Mouse (Mus musculus): ENCODE data around the gene Trpv2.

The Trpv2 gene

DNA sequence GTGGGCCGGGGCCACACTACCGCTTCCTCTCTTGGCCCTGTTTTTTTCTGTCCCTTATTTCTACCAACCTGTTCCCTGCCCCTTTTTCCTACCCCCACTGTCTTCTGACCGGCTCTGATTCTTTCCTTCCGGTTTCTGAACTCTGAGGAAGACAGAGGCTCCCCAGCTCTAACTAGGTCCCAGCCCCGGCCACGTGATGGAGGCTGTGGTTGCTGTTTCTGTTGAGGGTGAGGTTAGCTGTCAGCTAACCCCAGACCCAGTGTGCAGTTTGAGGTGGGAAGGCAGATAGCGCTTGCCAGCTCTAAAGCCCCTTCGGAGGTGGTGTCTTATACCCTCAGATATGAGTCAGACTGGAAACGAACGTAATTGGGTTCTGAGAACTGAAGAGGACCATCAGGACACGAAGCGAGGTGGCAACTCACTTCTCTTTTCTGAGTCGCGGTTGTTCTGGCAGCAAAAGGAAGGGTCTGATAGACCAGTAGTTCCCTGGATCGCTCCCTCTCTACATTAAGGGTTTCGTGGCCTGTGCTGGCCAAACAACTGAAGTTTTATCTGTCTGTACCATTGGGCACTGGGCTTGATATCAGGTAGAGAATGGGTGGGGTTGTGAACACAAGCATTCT, 2.4 kb downstream of the Trpv2 start:
- ChIA-PET POLR2A (interaction anchor here in 3 of 4 experiments (0.6 to 33.5 kb wide), 18 partner anchors 10 to 66 kb away, joined by 3 to 727 read pairs (median 10); partner anchors contain the start of genes Ubb (in 3 of the 3) and Cenpv (in 1 of the 3)), CTCF (no interaction called here)

DNA sequence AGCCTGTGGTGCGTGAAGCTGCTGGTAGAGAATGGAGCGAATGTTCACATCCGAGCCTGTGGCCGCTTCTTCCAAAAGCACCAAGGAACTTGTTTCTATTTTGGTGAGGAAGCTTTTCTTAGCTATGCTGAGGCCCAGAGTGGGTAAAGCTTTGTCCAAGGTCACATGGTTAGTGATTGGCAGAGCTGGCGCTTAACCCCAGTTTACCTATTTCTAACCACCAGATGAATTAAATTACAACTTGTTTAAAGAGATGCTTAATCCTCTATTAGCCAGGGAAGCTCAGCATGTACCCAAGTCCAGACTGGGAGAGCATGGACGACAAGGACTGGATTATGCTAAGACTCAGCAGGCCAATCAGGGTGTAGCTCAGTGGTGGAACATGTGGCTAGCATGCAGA, 8.7 kb downstream of the Trpv2 start:
- ChIA-PET CTCF (interaction anchor here (0.6 to 1.2 kb wide), 4 partner anchors 9 to 586 kb away, joined by 4 to 5 read pairs (median 4); partner anchors contain the start of gene Trpv2 (in 1 of the 4)), POLR2A (interaction anchor here (0.5 to 33.5 kb wide), 23 partner anchors 9 to 88 kb away, joined by 3 to 727 read pairs (median 5); partner anchors contain the start of genes Ubb (in 3 of the 4) and Trpv2 (in 1 of the 4))

DNA sequence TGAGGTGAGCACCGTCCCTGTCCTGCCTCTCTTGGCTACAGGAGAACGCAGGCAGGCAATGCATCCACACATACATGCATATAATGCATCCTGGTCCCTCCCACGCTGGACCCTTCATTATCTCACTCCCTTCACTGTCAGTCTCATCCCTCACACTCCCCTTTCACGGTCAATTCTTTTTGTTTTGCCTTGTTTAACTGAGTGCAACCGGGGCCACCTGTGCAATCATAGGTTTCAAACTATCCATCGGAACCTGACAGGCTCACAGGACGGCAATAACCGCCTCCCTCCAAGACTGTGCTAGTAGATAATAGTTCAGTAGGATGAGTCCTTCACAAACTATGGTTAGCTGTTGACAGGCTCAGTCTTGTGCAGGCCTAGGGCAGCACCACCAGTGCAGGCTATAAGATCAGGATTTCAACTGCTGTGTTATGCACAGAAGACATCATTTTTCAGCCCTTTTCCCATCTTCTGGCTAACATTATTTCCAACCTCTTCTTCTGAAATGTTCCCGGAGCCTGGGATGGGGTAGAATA, 10.5 kb downstream of the Trpv2 start:
- CTCF ChIA-PET: interaction anchor here in 2 of 4 experiments (0.7 kb wide), 2 partner anchors 37 to 47 kb away, joined by 3 to 7 read pairs; no protein-coding TSS in a partner anchor

DNA sequence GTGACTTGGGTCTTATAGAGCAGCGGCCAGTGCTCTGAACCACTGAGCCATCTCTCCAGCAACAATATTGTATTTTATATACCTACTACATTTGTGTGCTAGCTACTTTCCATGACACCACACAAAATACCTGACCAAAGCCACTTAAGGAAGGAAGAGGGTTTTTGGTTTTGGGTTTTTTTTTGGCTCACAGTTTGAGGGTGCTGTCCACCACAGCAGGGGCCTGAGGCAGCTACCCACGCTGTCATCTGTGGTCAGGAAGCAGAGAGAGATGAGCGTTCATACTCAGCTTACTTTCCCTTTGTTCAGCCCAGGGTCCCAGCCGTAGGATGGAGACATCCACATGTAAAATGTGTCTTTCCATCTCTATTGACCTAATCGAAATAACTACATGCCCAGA, 12.7 kb downstream of the Trpv2 start:
- CTCF ChIA-PET: no interaction called here
- POLR2A ChIA-PET: interaction anchor here in 3 of 4 experiments (0.6 to 33.5 kb wide), 8 partner anchors 10 to 106 kb away, joined by 3 to 727 read pairs (median 8); partner anchors contain the start of gene Ubb (in 1 of the 3)

More for the DNA sequence above, 10.5 kb downstream of the Trpv2 start:
- POLR2A ChIA-PET: interaction anchor here in 3 of 4 experiments (0.7 to 33.5 kb wide), 15 partner anchors 9 to 186 kb away, joined by 3 to 727 read pairs (median 5); partner anchors contain the start of gene Ubb (in 1 of the 3)

DNA sequence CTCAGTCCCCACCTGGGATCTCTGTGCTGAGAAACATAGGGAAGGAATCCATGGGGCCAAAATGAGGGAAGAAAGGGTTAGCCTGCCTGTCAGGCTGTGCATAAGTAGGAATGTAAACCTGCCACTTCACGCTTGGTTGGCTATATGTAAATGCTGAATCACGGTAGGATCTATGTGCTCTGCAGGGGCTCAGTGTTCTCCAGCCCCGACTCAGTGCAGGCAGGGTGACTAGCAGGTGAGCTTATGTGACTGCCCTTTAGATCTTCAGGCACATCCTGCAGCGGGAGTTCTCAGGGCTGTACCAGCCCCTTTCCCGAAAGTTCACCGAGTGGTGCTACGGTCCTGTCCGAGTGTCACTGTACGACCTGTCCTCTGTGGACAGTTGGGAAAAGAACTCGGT, 15.1 kb downstream of the Trpv2 start:
- ChIA-PET POLR2A (interaction anchor here in 3 of 4 experiments (0.9 to 33.5 kb wide), 12 partner anchors 11 to 99 kb away, joined by 3 to 727 read pairs (median 6); partner anchors contain the start of genes Ubb (in 2 of the 3) and Trpv2 (in 1 of the 3)), CTCF (interaction anchor here in 2 of 4 experiments (0.6 to 1.6 kb wide), 3 partner anchors 14 to 200 kb away, joined by 3 to 4 read pairs (median 3); no protein-coding TSS in a partner anchor)

DNA sequence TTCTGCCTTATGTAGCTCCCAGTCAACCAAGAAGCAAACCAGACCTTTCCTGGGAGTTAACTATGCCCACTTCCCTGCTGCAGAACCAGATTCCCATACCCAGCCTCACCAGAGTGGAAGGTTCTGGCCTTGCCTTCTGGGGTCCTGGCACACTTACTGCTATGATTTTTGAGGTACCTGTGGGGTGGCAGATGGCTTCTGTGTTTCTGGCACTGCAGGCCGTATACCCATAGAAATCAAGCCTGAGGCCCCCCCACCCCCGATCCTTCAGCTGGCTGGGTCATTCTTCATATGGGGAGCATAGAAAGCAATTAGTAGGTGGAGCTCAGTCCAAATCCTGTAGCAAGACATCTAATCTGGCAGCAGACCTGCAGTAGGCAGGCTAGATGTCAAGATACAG, 16.7 kb downstream of the Trpv2 start:
- POLR2A ChIA-PET: interaction anchor here (0.5 to 33.5 kb wide), 23 partner anchors 10 to 562 kb away, joined by 3 to 727 read pairs (median 6); partner anchors contain the start of genes Ubb (in 4 of the 4) and Trpv2 (in 2 of the 4)
- CTCF ChIA-PET: interaction anchor here in 1 of 4 experiments (1.6 kb wide), 1 partner anchor 23 kb away, joined by 4 read pairs; no protein-coding TSS in a partner anchor

DNA sequence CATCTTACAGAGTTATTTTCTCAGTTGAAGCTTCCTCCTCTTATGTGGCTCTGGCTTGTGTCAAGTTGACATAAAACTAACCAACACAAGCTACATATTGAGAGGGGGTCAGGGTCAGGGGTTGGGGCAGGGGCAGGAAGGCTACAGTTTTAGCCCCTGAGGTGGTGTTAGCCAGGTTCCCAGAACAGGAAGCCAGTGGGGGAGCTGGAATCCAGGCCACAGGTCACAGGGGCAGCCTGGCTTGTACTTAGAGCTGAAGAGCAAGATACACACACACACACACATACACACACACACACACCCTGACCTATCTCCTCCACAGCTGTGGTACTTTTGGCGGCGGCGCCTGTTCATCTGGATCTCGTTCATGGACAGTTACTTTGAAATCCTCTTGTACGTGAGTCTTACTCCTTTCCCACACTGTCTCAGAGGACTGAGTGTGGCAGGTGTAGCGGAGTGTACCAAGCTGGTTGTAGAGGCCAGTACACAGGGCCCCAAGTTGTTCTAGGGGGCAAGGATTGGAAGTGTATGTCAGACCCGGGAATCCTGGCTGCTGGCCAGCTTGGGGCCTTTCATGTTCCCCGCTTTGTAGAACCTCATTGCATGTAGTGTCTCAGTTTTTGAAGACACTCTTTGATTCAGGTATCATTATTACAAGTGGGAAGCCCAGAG, 17.8 kb downstream of the Trpv2 start:
- CTCF ChIA-PET: interaction anchor here in 3 of 4 experiments (0.6 to 1.0 kb wide), 3 partner anchors 17 to 1287 kb away, joined by 3 to 5 read pairs (median 4); partner anchors contain the start of gene Trpv2 (in 1 of the 3)
- POLR2A ChIA-PET: interaction anchor here (0.6 to 33.5 kb wide), 16 partner anchors 9 to 41 kb away, joined by 3 to 727 read pairs (median 6); partner anchors contain the start of genes Trpv2 (in 1 of the 4) and Ubb (in 1 of the 4)

DNA sequence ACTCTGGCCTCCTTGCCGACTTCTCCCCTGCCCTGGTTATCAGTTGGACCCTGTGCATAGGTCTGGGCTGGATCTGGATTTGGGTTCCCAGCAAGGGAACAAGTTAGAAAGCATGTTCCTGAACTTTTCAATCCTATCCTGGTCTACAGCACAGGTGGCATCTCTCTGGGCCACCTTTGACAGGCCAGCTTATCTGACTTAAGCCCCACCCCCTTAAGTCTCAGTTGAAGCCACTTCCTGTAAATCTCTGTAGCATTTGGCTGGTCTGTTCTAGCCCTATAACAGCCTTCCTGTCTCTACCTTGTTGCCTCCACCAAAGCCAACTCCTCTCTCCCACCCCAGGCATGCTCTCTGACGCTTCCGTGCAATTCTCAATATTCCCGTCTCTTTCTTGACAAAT, 24.3 kb downstream of the Trpv2 start:
- ChIA-PET CTCF (no interaction called here), POLR2A (interaction anchor here in 3 of 4 experiments (0.6 to 18.5 kb wide), 11 partner anchors 9 to 338 kb away, joined by 3 to 754 read pairs (median 8); partner anchors contain the start of genes Ubb (in 2 of the 3), Cenpv (in 1 of the 3) and Trpv2 (in 1 of the 3))

DNA sequence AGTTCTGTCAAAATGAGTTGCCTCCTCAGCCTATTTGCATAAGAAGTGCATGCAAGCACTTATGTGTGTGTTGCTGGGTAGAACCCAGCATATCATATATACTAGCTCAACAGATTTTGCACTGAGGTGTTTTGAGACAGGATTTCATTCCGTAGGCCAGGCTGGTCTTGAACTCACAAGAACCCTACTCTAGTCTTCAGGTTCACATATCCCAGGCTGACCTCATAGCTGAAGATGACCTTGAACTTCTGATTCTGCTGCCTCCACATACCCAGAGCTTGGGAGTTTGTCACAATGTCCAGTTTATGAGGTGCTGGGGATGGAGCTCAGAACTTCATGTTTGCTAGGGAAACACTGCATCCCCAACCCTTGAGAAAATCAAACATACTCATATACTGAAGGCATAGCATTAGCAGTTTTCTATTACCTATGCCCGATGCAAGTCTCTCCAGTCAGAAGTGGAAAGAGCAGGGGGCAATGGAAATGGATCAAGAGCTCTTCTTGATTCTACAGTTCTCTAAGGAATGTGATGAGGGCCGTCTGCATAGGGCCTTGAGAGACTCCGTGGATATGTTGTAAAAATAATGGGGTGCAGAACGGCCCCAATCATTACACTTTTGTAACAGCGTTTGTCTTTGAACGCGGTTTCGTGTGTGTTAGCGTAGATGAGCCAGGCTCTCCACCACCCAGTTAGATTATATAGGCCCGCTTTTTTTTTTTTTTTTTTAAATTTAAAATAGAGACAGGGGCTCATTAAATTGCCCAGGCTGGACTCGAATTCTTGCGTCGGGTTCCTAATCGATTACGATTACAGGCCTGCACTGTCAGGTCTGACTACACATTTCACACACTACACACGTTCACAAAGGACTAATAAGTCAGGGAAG, 27.7 kb downstream of the Trpv2 start:
- ChIA-PET CTCF (interaction anchor here in 2 of 4 experiments (0.7 to 4.1 kb wide), 6 partner anchors 9 to 89 kb away, joined by 3 to 23 read pairs (median 4); no protein-coding TSS in a partner anchor), POLR2A (interaction anchor here (0.5 to 18.5 kb wide), 212 partner anchors 9 to 1525 kb away, joined by 3 to 754 read pairs (median 6); partner anchors contain the start of genes Ubb (in 4 of the 4), Cenpv (in 3 of the 4), Trpv2 (in 3 of the 4) and Tvp23b (in 3 of the 4))

DNA sequence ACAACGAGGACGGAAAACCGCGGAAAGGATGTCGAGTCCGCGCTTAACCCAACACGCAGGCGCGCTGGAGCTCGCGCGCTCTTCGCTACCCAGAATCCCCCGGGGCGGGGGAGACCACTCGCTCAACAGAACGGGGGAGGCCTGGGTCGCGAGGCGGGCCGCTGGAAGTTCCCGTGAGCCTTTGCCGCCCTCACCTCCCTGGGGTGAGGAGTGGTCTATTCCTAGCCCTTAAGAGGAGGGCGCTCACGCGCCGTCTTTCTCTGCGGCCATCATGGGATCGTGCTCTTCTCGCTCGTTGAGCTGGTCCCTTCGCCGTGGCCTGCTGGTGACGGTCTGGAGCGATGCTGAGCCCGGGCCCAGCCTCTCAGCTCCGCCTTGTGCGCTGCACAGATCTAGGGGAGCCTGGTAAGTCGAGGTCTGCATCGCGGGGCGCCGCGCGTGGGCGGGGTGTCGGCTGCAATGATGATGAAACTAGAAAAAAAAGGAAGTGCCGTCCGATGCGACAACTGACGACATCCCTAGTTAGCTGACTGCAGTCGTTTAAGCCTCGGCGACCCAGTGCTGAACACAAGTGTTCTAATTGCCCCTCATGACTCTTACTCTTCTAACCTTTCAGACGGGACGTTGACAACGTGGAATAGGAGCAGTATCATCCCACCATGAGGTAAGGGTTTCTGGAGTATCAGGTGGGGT, 28.5 kb downstream of the Trpv2 start:
- POLR2A ChIA-PET: interaction anchor here (0.5 to 18.5 kb wide), 253 partner anchors 8 to 1627 kb away, joined by 3 to 754 read pairs (median 5); partner anchors contain the start of genes Ubb (in 4 of the 4), Adora2b (in 3 of the 4), Cenpv (in 3 of the 4) and Trpv2 (in 3 of the 4)
- CTCF ChIA-PET: interaction anchor here in 3 of 4 experiments (0.7 to 4.1 kb wide), 8 partner anchors 8 to 90 kb away, joined by 3 to 23 read pairs (median 4); no protein-coding TSS in a partner anchor

DNA sequence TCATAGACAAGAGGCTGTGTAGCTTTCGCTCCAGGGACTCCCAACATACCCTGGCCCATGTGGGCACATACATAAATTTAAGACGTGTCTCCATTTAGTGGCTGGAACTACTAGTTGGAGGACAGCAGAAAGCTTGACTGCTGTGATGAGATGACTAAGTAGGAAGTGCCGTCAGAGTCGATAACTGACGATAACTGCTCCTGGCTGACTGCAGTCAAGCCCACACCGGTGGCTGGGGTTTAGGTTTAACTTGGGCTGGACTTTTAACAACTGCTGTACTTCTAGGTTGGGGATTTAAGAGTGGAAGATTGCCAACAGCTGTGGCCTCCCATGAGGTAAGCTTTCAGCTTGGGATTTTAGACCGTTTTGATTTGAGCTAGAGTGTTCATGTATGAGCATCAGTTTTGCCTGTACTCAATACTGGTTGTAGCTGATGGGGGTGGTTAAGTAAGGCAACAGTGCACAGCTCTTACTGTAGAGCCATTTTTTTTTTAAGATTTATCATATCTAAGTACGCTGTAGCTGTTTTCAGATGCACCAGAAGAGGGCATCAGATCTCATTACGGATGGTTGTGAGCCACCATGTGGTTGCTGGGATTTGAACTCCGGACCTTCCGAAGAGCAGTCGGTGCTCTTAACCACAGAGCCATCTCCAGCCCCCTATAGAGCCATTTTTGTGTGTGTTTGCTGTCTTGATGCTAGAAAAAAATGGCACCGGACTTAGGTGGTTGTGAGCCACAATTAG, 29.2 kb downstream of the Trpv2 start:
- ChIA-PET CTCF (interaction anchor here in 3 of 4 experiments (0.8 to 4.1 kb wide), 5 partner anchors 10 to 72 kb away, joined by 3 to 23 read pairs (median 4); no protein-coding TSS in a partner anchor), POLR2A (interaction anchor here (0.6 to 18.5 kb wide), 222 partner anchors 7 to 1628 kb away, joined by 3 to 754 read pairs (median 6); partner anchors contain the start of genes Ubb (in 4 of the 4), Adora2b (in 3 of the 4), Cenpv (in 3 of the 4) and Trpv2 (in 3 of the 4))

DNA sequence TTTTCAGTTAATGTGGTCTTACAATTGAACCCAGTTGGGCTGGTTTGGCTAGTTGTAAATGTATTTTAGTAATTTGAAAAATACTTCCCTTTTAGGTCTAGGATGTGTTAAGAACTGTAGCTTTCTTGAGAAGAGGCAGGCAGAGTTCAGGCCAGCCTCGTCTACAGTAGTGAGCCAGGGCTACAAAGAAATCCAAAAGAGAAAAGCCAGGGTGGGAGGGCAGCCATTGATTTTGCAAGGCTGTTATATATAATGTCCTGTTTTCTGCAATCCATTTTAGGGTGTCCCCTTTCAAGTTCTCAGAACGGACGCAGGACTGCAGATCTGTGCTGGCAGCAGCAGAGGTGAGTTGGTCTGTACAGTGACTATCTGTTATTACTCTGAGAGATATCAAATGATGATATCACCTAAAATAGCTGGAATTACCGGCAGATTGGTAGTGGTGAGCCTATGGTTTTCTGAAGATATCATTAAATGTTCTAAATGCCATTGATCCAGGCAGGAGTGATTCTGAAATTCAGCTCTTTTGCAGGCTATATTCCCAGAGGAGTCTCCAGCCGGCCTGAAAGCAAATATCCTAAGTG, 29.9 kb downstream of the Trpv2 start:
- ChIA-PET POLR2A (interaction anchor here (0.5 to 18.5 kb wide), 119 partner anchors 9 to 1350 kb away, joined by 3 to 754 read pairs (median 9); partner anchors contain the start of genes Ubb (in 4 of the 4), Cenpv (in 3 of the 4), Adora2b (in 2 of the 4) and Trpv2 (in 2 of the 4)), CTCF (interaction anchor here in 2 of 4 experiments (1.1 to 4.1 kb wide), 3 partner anchors 10 to 71 kb away, joined by 3 to 23 read pairs (median 8); no protein-coding TSS in a partner anchor)

DNA sequence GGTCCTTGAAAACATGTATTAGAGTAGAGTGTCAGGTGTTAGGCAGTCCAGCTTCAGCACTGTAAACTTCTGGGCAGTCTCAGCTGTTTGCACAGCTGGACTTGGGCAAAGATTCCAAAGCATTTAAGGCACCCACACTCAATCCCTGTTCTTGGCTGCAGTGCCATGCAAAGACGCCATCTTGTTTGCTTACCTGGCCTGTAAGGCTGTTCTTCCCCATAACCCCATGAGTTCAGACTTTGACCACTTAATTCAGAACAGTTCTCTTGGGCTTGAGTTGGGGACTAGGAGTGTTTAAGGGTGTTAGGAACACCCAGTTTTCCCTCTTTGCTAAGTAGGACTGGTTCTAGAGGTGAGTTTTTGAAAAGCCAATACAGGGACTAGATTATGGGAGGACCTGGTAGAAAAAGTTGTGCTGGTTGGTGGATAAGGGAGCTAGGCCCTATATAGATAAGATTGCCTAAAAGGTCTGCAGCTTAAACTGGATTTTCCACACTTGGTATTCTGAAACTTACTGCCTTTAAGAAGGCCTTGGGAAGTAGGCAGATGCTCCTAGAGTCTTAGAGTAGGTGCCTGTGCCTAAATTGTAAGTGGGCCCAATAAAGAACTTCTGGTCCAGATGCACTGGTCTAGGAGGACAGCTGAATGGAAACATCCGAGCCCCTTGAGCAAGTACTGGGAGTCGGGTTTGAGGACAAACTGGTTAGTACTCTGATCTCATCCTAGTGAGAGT, 30.8 kb downstream of the Trpv2 start:
- CTCF ChIA-PET: interaction anchor here in 1 of 4 experiments (4.1 kb wide), 1 partner anchor 9 kb away, joined by 23 read pairs; no protein-coding TSS in a partner anchor
- POLR2A ChIA-PET: interaction anchor here (0.5 to 18.5 kb wide), 97 partner anchors 9 to 1572 kb away, joined by 3 to 754 read pairs (median 5); partner anchors contain the start of genes Ubb (in 4 of the 4), Cenpv (in 2 of the 4), Trpv2 (in 2 of the 4) and Fbxw10 (in 1 of the 4)
